ENCODE assay signal across 8 mouse cellular contexts in the genomic region with DNA sequence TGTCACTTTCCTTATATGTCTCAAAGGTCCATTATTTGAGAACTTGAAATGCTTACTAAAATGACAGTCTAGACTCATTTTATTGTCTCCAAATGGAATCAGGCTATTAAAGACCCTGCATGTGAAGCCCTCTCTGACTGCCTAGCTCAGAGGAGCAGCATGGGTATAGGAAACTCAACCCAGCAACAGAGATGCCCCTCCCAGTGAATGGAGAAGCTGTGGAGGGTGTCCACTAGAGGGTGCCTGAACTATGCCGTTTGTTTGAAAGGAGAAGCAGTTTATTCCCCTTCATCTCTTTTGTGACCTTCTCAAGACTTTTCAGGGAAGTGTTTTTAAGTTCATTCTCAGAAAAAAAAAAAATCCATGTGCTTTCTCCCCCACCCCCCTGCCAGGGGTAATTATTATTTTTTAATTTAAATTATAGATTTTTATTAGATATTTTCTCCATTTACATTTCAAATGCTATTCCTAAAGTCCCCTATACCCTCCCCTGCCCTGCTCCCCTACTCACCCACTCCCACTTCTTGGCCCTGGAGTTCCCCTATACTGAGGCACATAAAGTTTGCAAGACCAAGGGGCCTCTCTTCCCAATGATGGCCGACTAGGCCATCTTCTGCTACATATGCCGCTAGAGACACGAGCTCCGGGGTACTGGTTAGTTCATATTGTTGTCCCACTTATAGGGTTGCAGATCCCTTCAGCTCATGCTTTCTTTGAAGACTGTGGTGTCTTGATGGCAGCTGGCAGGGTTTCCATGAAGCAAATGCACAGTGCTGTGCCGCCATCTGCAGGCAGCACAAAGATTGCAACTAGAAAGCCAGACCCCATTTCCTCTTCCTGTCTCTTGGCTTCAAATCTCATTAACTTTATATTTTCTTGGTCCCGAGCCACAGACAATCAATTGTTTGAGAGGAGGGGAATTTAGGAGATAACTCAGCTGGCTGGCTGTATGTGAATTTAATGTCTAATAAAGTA. TPM values are rescaled to one million over a fixed set of nuclear protein-coding genes. Genes with fewer than 3 reads are reported as not detected.
DNase-seq lines count a peak whose midpoint lies in the region; ATAC-seq and TF ChIP-seq lines count a peak whose summit lies in the region.

No protein-coding gene starts in this region.

- H3K9me3 ChIP-seq in ES-E14 (ENCODE audit: control insufficient read depth, insufficient read depth, low read depth, low read length), result no peaks in the 10 kb centered on the region
- no peaks in the 10 kb centered on the region for H3K9me3 ChIP-seq in forebrain, embryonic 16.5 days (ENCODE audit: control insufficient read depth, low read length)
- H3K9me3 ChIP-seq in lung, postnatal 0 days (ENCODE audit: low read length), result no peaks in the 10 kb centered on the region

- TF ChIP-seq EP300 in lung, postnatal 0 days (IDR thresholded peaks at IDR 0.05), result no peak

- peaks cover 5% of the 10 kb centered on the region; the same call in 1 of the 2 replicates for H3K27me3 ChIP-seq in forebrain, embryonic 16.5 days (replicated peaks; ENCODE audit: control insufficient read depth, insufficient read depth, low read length)
- no peaks in the 10 kb centered on the region for H3K27me3 ChIP-seq in lung, postnatal 0 days (replicated peaks; ENCODE audit: insufficient read depth, low read length)

- H3K9ac ChIP-seq in ES-E14 (ENCODE audit: insufficient read depth, low read depth, low read length, poor library complexity, severe bottlenecking), result no peak overlapping the region
- no peak overlapping the region for H3K9ac ChIP-seq in forebrain, embryonic 16.5 days (replicated peaks; ENCODE audit: low read depth, low read length)
- no peak overlapping the region for H3K9ac ChIP-seq in lung, postnatal 0 days (replicated peaks; ENCODE audit: low read depth)

- in situ Hi-C loops in ES-E14 (cut with MboI; ENCODE audit: low sequenced_read_pairs in 2 of 2, unreplicated experiment in 2 of 2), result loop anchor here in 1 of 2 experiments (25.0 kb wide), 1 partner anchor 912 kb away; no protein-coding TSS in a partner anchor

- 10% methylated on average over 7 of the region's 7 CpGs for WGBS in forebrain, embryonic 16.5 days
- WGBS in lung, postnatal 0 days, result 7% methylated on average over 7 of the region's 7 CpGs

- no peaks in the 10 kb centered on the region for H3K36me3 ChIP-seq in ES-E14 (ENCODE audit: control insufficient read depth, insufficient read depth, low read length, poor library complexity, severe bottlenecking)
- no peaks in the 10 kb centered on the region for H3K36me3 ChIP-seq in forebrain, embryonic 16.5 days (ENCODE audit: control insufficient read depth, insufficient read depth)
- H3K36me3 ChIP-seq in lung, postnatal 0 days (ENCODE audit: insufficient read depth, low read length), result no peaks in the 10 kb centered on the region

- ATAC-seq in cerebellum, adult (ENCODE audit: insufficient number of reproducible peaks, low FRiP score, low TSS enrichment), result peak; percentile 52; the same call in 1 of the 2 replicates
- peak; percentile 86 for ATAC-seq in forebrain, embryonic 16.5 days
- peak; percentile 91 to 92 for ATAC-seq in hematopoietic stem cell, adult 5-6 weeks (replicated peaks in 1 of 2; ENCODE audit: insufficient read depth in 1 of 2, low FRiP score in 2 of 2, low TSS enrichment in 1 of 2, low read depth in 1 of 2, poor library complexity in 2 of 2, severe bottlenecking in 2 of 2)
- peak; percentile 64 for ATAC-seq in lung, postnatal 0 days

- peak; percentile 41 for DNase-seq in ES-E14 (ENCODE audit: low read depth, low spot score)
- DNase-seq in layer of hippocampus, adult 2 months (ENCODE audit: low spot score in 2 of 2), result peak; percentile 61 to 85
- peak; percentile 83 for DNase-seq in lung, postnatal 0 days (ENCODE audit: low spot score)
- peak; percentile 66 for DNase-seq in ovary, postnatal 14 days (ENCODE audit: low spot score)
- peak; percentile 86 for DNase-seq in thymus, postnatal 0 days (ENCODE audit: low spot score)

- no peaks in the 10 kb centered on the region for H3K4me1 ChIP-seq in ES-E14 (ENCODE audit: control insufficient read depth in 2 of 2, insufficient read depth in 2 of 2, low read length in 2 of 2, poor library complexity in 1 of 2)
- no peaks in the 10 kb centered on the region for H3K4me1 ChIP-seq in forebrain, embryonic 16.5 days (replicated peaks; ENCODE audit: control insufficient read depth, insufficient read depth, low read length)
- no peaks in the 10 kb centered on the region for H3K4me1 ChIP-seq in lung, postnatal 0 days (ENCODE audit: insufficient read depth, low read depth, low read length)

- TF ChIP-seq CTCF in layer of hippocampus, adult 2 months (conservative IDR thresholded peaks at IDR 0.05), result peak; percentile 81
- peak; percentile 93 for TF ChIP-seq CTCF in lung, postnatal 0 days (IDR thresholded peaks at IDR 0.05)

- no peak overlapping the region for H3K27ac ChIP-seq in ES-E14 (ENCODE audit: insufficient read depth, low read depth, low read length, poor library complexity, severe bottlenecking)
- no peak overlapping the region for H3K27ac ChIP-seq in forebrain, embryonic 16.5 days (ENCODE audit: low read length)
- H3K27ac ChIP-seq in layer of hippocampus, adult 2 months, result no peak overlapping the region
- no peak overlapping the region for H3K27ac ChIP-seq in lung, postnatal 0 days (ENCODE audit: low read length)

- no peak overlapping the region for H3K4me2 ChIP-seq in forebrain, embryonic 16.5 days (ENCODE audit: low read length)
- H3K4me2 ChIP-seq in lung, postnatal 0 days (replicated peaks; ENCODE audit: low read depth, low read length), result no peak overlapping the region

- H3K4me3 ChIP-seq in ES-E14 (ENCODE audit: insufficient read depth in 1 of 2, low read depth in 1 of 2, low read length in 2 of 2, poor library complexity in 1 of 2, severe bottlenecking in 1 of 2), result no peak overlapping the region
- no peak overlapping the region for H3K4me3 ChIP-seq in forebrain, embryonic 16.5 days (replicated peaks; ENCODE audit: low read length)
- H3K4me3 ChIP-seq in layer of hippocampus, adult 2 months, result no peak overlapping the region
- H3K4me3 ChIP-seq in lung, postnatal 0 days (ENCODE audit: low read depth, low read length), result no peak overlapping the region

TF ChIP-seq in ES-E14, 5 proteins besides CTCF, POLR2A, EP300 and RAD21:
- no peak for TF ChIP-seq ZNF384 (IDR thresholded peaks at IDR 0.05; ENCODE audit: low read depth, low read length)
- TF ChIP-seq ZC3H11A (IDR thresholded peaks at IDR 0.05; ENCODE audit: borderline replicate concordance, low read depth, low read length), result peak; percentile 76; the same call in 1 of the 2 replicates
TF ChIP-seq in ES-E14: peak in this region for 1.

RNA-seq across cellular contexts. Expression of gene Hook1, which starts 42.5 kb away (rescaled TPM):
- 54.4 and 55.1 TPM in 2 replicates for total RNA-seq in ES-E14 (2012; rRNA removed)
- 51.2 and 56.7 TPM in 2 replicates for polyA plus RNA-seq in forebrain, embryonic 16.5 days (2015; fragmentation: Nextera tagmentation; extraction: Ambion mirVana)
- total RNA-seq in hematopoietic stem cell, adult 5-6 weeks (2017), result 43.5 and 50.1 TPM in 2 replicates
- 10 to 100 TPM; 64.2 to 65.8 TPM for total RNA-seq in layer of hippocampus, adult 2 months (2021)
- polyA plus RNA-seq in lung, postnatal 0 days (2015; fragmentation: Nextera tagmentation; extraction: Ambion mirVana), result 8.4 and 8.8 TPM in 2 replicates
- 17.1 and 17.6 TPM in 2 replicates for polyA plus RNA-seq in thymus, postnatal 0 days (2015; fragmentation: Nextera tagmentation; extraction: Ambion mirVana)
